Mouse (Mus musculus) small intestine, adult 2 months (tissue): ENCODE measurements around the gene Mrpl22.

ENCODE experiments used
- CTCF ChIP-seq: fragments of 200-500 bp; IDR thresholded peaks from 2 replicates; pipeline ENCODE4 v1.5.1; 2012; ENCODE audit warnings: low read depth, mild to moderate bottlenecking, control low read depth, inconsistent platforms, low read length, moderate library complexity, mixed read lengths; ENCODE audit not compliant: insufficient replicate concordance, insufficient read length; ENCODE audit errors: extremely low read depth
- POLR2A ChIP-seq: fragments of 200-500 bp; IDR thresholded peaks from 2 replicates; pipeline ENCODE4 v1.6.1; 2012; ENCODE audit warnings: low read depth, mild to moderate bottlenecking, control low read depth, inconsistent platforms, low read length, moderate library complexity

- TF ChIP-seq CTCF (no peak), POLR2A (no peak)
Observed at GRCm38 (mm10) chr11:58139466-58139865, 32.0 kb upstream of the Mrpl22 start.
